In genomic region chr6:114367681-114368080, GRCm38 (mm10) we compare ENCODE assay signal across 18 mouse cellular contexts. TPM values are rescaled to one million over a fixed set of nuclear protein-coding genes. Genes with fewer than 3 reads are reported as not detected.
DNase-seq lines count a peak whose midpoint lies in the region; ATAC-seq and TF ChIP-seq lines count a peak whose summit lies in the region.
"Had no signal": no experiment of that assay in that cellular context is flagged by ENCODE, and none has a peak within 500 bp of the region (broad histone marks: within the 10 kb centered on the region; RNA-seq: fewer than 3 reads in every experiment).

No protein-coding gene starts in this region.

- no peak for TF ChIP-seq POLR2A in brain, embryonic 14.5 days (IDR thresholded peaks at IDR 0.05; ENCODE audit: borderline replicate concordance, extremely low read depth, insufficient read depth, insufficient read length, poor library complexity, severe bottlenecking)

- no peak for DNase-seq in frontal cortex, postnatal 25 days (ENCODE audit: low spot score in 2 of 2)
- DNase-seq in brain, embryonic 14.5 days (ENCODE audit: low read depth), result peak; percentile 25
- peak; percentile 55 to 77 for DNase-seq in left cerebral cortex, adult 9 months (ENCODE audit: low spot score in 2 of 2)
- peak; percentile 56 for DNase-seq in right cerebral cortex, postnatal 14 days
- DNase-seq in adrenal gland, postnatal 36 days, result no peak
- DNase-seq in ovary, postnatal 36 days (ENCODE audit: low spot score), result no peak
- DNase-seq: adrenal gland, adult 8-10 months; cerebellum, adult 2 months; gastrocnemius, postnatal 14 days; liver, embryonic 13.5 days; midbrain, embryonic 14.5 days had no signal

- TF ChIP-seq CTCF in brain, embryonic 14.5 days (IDR thresholded peaks at IDR 0.05; ENCODE audit: borderline replicate concordance, extremely low read depth, insufficient read depth, insufficient read length), result no peak

- peak; percentile 91 for ATAC-seq in frontal cortex, adult (ENCODE audit: low TSS enrichment)
- no peak for ATAC-seq in erythroblast, adult 5-6 weeks (replicated peaks; ENCODE audit: low FRiP score, poor library complexity, severe bottlenecking)
- ATAC-seq: inflammation-experienced regulatory T-cells, adult 6 months had no signal

RNA-seq across cellular contexts. Expression of gene Hrh1, which starts 30.1 kb away (rescaled TPM):
- 0.42 and 0.50 TPM in 2 replicates for polyA plus RNA-seq in brain, embryonic 14.5 days (2012; rRNA removed)
- total RNA-seq in adrenal gland, postnatal 36 days (2021), result 1 to 10 TPM in 1 of 2 experiments, under 1 TPM in 1; 0.56 to 1.9 TPM
- not detected in 2 replicates for total RNA-seq in erythroblast, adult 5-6 weeks (2015; ENCODE audit: low replicate concordance)
- total RNA-seq in erythroblast, adult 5-6 weeks (2017; ENCODE audit: low replicate concordance), result 0.14 TPM in 1 of 2 replicates, not detected in the other
- total RNA-seq: CH12.LX; megakaryocyte progenitor cell, adult 5-6 weeks had no signal
- polyA plus RNA-seq: embryonic facial prominence, embryonic 13.5 days; heart, embryonic 16.5 days; liver, embryonic 13.5 days had no signal

Comparison
In these comparisons a context has a peak if more than half of its experiments do, and no peak if none do; other contexts are left out.
1. DNase-seq: peak in brain, embryonic 14.5 days (single experiment), left cerebral cortex, adult 9 months (2 of 2) and right cerebral cortex, postnatal 14 days (single experiment); none in frontal cortex, postnatal 25 days (0 of 2), adrenal gland, postnatal 36 days (0 of 2) and ovary, postnatal 36 days (single experiment).